Mouse (Mus musculus) brown adipose tissue, adult 24 weeks (tissue): ENCODE results near the gene Rc3h1. TPM values are rescaled to one million over a fixed set of nuclear protein-coding genes. Genes with fewer than 3 reads are reported as not detected.
"Not testable (repeated sequence)": the region's sequence is repeated elsewhere in the genome, so short reads cannot be mapped to it uniquely, and the experiment has no call there.

Experiments used
- H3K27ac ChIP-seq: fragments of 200-500 bp; replicated peaks from 2 replicates; pipeline ENCODE4 v1.5.1; 2012; ENCODE audit warnings: low read depth, mild to moderate bottlenecking, low read length
- H3K4me1 ChIP-seq: fragments of 200-500 bp; 2 replicates; pipeline ENCODE4 v1.6.1; 2012; ENCODE audit warnings: low read length, mixed read lengths; ENCODE audit not compliant: control insufficient read depth, insufficient read depth, insufficient read length
- H3K4me3 ChIP-seq: fragments of 200-500 bp; 2 replicates; pipeline ENCODE4 v1.5.1; 2012; ENCODE audit warnings: low read depth, mild to moderate bottlenecking, low read length, moderate library complexity; ENCODE audit not compliant: insufficient read depth
- polyA plus RNA-seq: library from polyadenylated mRNA; stranded (reverse); fragments of >200 nt; gene quantifications from 2 replicates; pipeline ENCODE4 v1.2.4, GENCODE M21; 2012; ENCODE audit not compliant: missing spikeins, insufficient read depth, insufficient read length

Gene Rc3h1
- polyA plus RNA-seq, 1 experiment: 13.5 TPM

GRCm38 (mm10) chr1:160984731-160985130 is 78.5 kb downstream of the Rc3h1 start:
- H3K4me1 ChIP-seq, H3K27ac ChIP-seq, H3K4me3 ChIP-seq: not testable (repeated sequence)

- Histone ChIP-seq H3K4me3 (no peak overlapping the region), H3K27ac (no peak overlapping the region), H3K4me1 (peaks cover 2% of the 10 kb centered on the region; the same call in 1 of the 2 replicates)
These were observed 79.3 kb downstream of the Rc3h1 start for GRCm38 (mm10) chr1:160985477-160985876.

GRCm38 (mm10) chr1:160986881-160987635 is 80.8 kb downstream of the Rc3h1 start:
- H3K4me1 ChIP-seq: peaks cover under 1% of the 10 kb centered on the region; the same call in 1 of the 2 replicates
- H3K27ac ChIP-seq: no peak overlapping the region
- no peak overlapping the region for H3K4me3 ChIP-seq

GRCm38 (mm10) chr1:160989395-160989794 is 83.2 kb downstream of the Rc3h1 start:
- Histone ChIP-seq H3K4me1 (no peaks in the 10 kb centered on the region), H3K4me3 (no peak overlapping the region), H3K27ac (no peak overlapping the region)

- Histone ChIP-seq H3K4me3 (no peak overlapping the region), H3K27ac (no peak overlapping the region), H3K4me1 (no peaks in the 10 kb centered on the region)
These were observed 87.6 kb downstream of the Rc3h1 start for GRCm38 (mm10) chr1:160993851-160994250.

GRCm38 (mm10) chr1:161004942-161005341 is 98.7 kb downstream of the Rc3h1 start:
- H3K4me1 ChIP-seq: peaks cover 6% of the 10 kb centered on the region
- no peak overlapping the region for H3K27ac ChIP-seq
- H3K4me3 ChIP-seq: no peak overlapping the region

- Histone ChIP-seq H3K27ac (no peak overlapping the region), H3K4me1 (peaks cover 6% of the 10 kb centered on the region)
These were observed 99.3 kb downstream of the Rc3h1 start for GRCm38 (mm10) chr1:161005526-161005925.

GRCm38 (mm10) chr1:161006471-161006870 is 100.3 kb downstream of the Rc3h1 start:
- no peak overlapping the region for H3K27ac ChIP-seq
- no peak overlapping the region for H3K4me3 ChIP-seq
- peaks cover 6% of the 10 kb centered on the region for H3K4me1 ChIP-seq

More at GRCm38 (mm10) chr1:161005526-161005925, 99.3 kb downstream of the Rc3h1 start:
- no peak overlapping the region for H3K4me3 ChIP-seq

GRCm38 (mm10) chr1:161008038-161008437 is 101.8 kb downstream of the Rc3h1 start:
- Histone ChIP-seq H3K27ac (no peak overlapping the region), H3K4me1 (peaks cover 6% of the 10 kb centered on the region)

GRCm38 (mm10) chr1:161010436-161010835 is 104.2 kb downstream of the Rc3h1 start:
- Histone ChIP-seq H3K4me1 (no peaks in the 10 kb centered on the region), H3K4me3 (no peak overlapping the region), H3K27ac (no peak overlapping the region)

More at GRCm38 (mm10) chr1:161008038-161008437, 101.8 kb downstream of the Rc3h1 start:
- H3K4me3 ChIP-seq: no peak overlapping the region

GRCm38 (mm10) chr1:161016378-161016777 is 110.2 kb downstream of the Rc3h1 start:
- Histone ChIP-seq H3K4me1 (no peaks in the 10 kb centered on the region), H3K27ac (no peak overlapping the region), H3K4me3 (no peak overlapping the region)

GRCm38 (mm10) chr1:161020051-161020450 is 113.8 kb downstream of the Rc3h1 start:
- H3K27ac ChIP-seq: no peak overlapping the region

More at GRCm38 (mm10) chr1:161020051-161020450, 113.8 kb downstream of the Rc3h1 start:
- no peaks in the 10 kb centered on the region for H3K4me1 ChIP-seq
- no peak overlapping the region for H3K4me3 ChIP-seq

Other genes with a start within 250 kb of the Rc3h1 start
- gene Rabgap1l, start 113.2 kb upstream of the Rc3h1 start, polyA plus RNA-seq: 24.3 and 26.9 TPM in 2 replicates
- 3.2 TPM in 1 of 2 replicates, not detected in the other for gene Serpinc1, start 72.2 kb downstream of the Rc3h1 start, polyA plus RNA-seq
- 1.9 and 2.6 TPM in 2 replicates for gene Zbtb37, start 128.4 kb downstream of the Rc3h1 start, polyA plus RNA-seq
- 27.5 and 31.3 TPM in 2 replicates for gene Dars2, start 164.2 kb downstream of the Rc3h1 start, polyA plus RNA-seq
- gene Cenpl, start 164.3 kb downstream of the Rc3h1 start, polyA plus RNA-seq: 1.3 and 1.5 TPM in 2 replicates
- 6.7 and 7.8 TPM in 2 replicates for gene Klhl20, start 225.1 kb downstream of the Rc3h1 start, polyA plus RNA-seq
- not detected in 2 replicates for gene Ankrd45, start 236.3 kb downstream of the Rc3h1 start, polyA plus RNA-seq